Mouse (Mus musculus) gastrocnemius, adult 2 months (tissue): ENCODE measurements around the gene Dnm1. TPM values are rescaled to one million over a fixed set of nuclear protein-coding genes. Genes with fewer than 3 reads are reported as not detected.

Experiments used
- DNase-seq: peaks from one replicate; pipeline ENCODE4 v3.0.0; 2022
- H3K27ac ChIP-seq: fragments of 200-600 bp; 2 replicates; pipeline ENCODE4 v1.8.1; 2022; ENCODE audit warnings: mild to moderate bottlenecking
- H3K4me3 ChIP-seq: fragments of 200-600 bp; 2 replicates; pipeline ENCODE4 v1.8.1; 2022; ENCODE audit warnings: mild to moderate bottlenecking, moderate library complexity
- CTCF ChIP-seq: fragments of 200-600 bp; IDR thresholded peaks from 2 replicates; pipeline ENCODE4 v1.8.1; 2022; ENCODE audit warnings: antibody characterized with exemption, mild to moderate bottlenecking, moderate library complexity
- intact Hi-C: fragments of 180-260 bp; cut with DNase I; formaldehyde crosslinking; loops from one replicate; pipeline ENCODE4 v1.15.1; 2025
- total RNA-seq, 2 experiments: library from RNA; stranded (reverse); gene quantifications; 2 replicates each; pipeline ENCODE4 v1.2.3; 2021

Gene Dnm1
- total RNA-seq, 2 experiments from 2014 or later = 3.7 to 8.2 TPM

GRCm38 (mm10) chr2:32342539-32343350 lies 10.4 kb downstream of the Dnm1 start:
- Histone ChIP-seq H3K27ac (peak overlapping the region; percentile 85), H3K4me3 (no peak overlapping the region)
- intact Hi-C loops = no loop called here
- no peak for TF ChIP-seq CTCF
- DNase-seq = peak; percentile 82

GRCm38 (mm10) chr2:32342039-32342438 lies 11.1 kb downstream of the Dnm1 start:
- peak; percentile 21 for DNase-seq
- Histone ChIP-seq H3K4me3 (no peak overlapping the region), H3K27ac (peak overlapping the region; percentile 85)
- TF ChIP-seq CTCF = no peak
- intact Hi-C loops = no loop called here

GRCm38 (mm10) chr2:32341634-32341939 lies 11.6 kb downstream of the Dnm1 start:
- intact Hi-C loops = no loop called here
- peak overlapping the region; percentile 85 for H3K27ac ChIP-seq
- DNase-seq = peak; percentile 46
- no peak overlapping the region for H3K4me3 ChIP-seq
- no peak for TF ChIP-seq CTCF

GRCm38 (mm10) chr2:32340836-32341633 lies 12.1 kb downstream of the Dnm1 start:
- Histone ChIP-seq H3K27ac (peak overlapping the region; percentile 85), H3K4me3 (no peak overlapping the region)
- DNase-seq = no peak
- intact Hi-C loops = no loop called here
- TF ChIP-seq CTCF = no peak

GRCm38 (mm10) chr2:32339912-32340642 lies 13.1 kb downstream of the Dnm1 start:
- no peak overlapping the region for H3K27ac ChIP-seq
- intact Hi-C loops = no loop called here
- peak; percentile 29 for DNase-seq
- no peak for TF ChIP-seq CTCF
- no peak overlapping the region for H3K4me3 ChIP-seq

GRCm38 (mm10) chr2:32335888-32336287 lies 17.2 kb downstream of the Dnm1 start:
- H3K27ac ChIP-seq = no peak overlapping the region
- TF ChIP-seq CTCF = no peak
- no peak overlapping the region for H3K4me3 ChIP-seq
- DNase-seq = peak; percentile 48
- intact Hi-C loops = no loop called here

GRCm38 (mm10) chr2:32332159-32332558 lies 21.0 kb downstream of the Dnm1 start:
- DNase-seq = no peak
- Histone ChIP-seq H3K4me3 (no peak overlapping the region), H3K27ac (no peak overlapping the region)
- no peak for TF ChIP-seq CTCF
- intact Hi-C loops = no loop called here

GRCm38 (mm10) chr2:32329531-32329930 lies 23.6 kb downstream of the Dnm1 start:
- H3K27ac ChIP-seq = peak overlapping the region; percentile 63
- intact Hi-C loops = no loop called here
- no peak for TF ChIP-seq CTCF
- DNase-seq = peak; percentile 25
- no peak overlapping the region for H3K4me3 ChIP-seq

GRCm38 (mm10) chr2:32328911-32329460 lies 24.2 kb downstream of the Dnm1 start:
- Histone ChIP-seq H3K27ac (peak overlapping the region; percentile 63), H3K4me3 (no peak overlapping the region)
- intact Hi-C loops = no loop called here
- TF ChIP-seq CTCF = no peak
- peak; percentile 21 for DNase-seq

GRCm38 (mm10) chr2:32327200-32327599 lies 25.9 kb downstream of the Dnm1 start:
- no peak overlapping the region for H3K27ac ChIP-seq
- intact Hi-C loops = no loop called here
- H3K4me3 ChIP-seq = no peak overlapping the region
- no peak for TF ChIP-seq CTCF
- peak; percentile 17 for DNase-seq

- TF ChIP-seq CTCF = no peak
- DNase-seq = peak; percentile 38
- H3K4me3 ChIP-seq = no peak overlapping the region
- peak overlapping the region; percentile 63 for H3K27ac ChIP-seq
- intact Hi-C loops = no loop called here
These were observed 27.8 kb downstream of the Dnm1 start for GRCm38 (mm10) chr2:32325342-32325741.

- no peak overlapping the region for H3K4me3 ChIP-seq
- DNase-seq = no peak
- intact Hi-C loops = no loop called here
- TF ChIP-seq CTCF = no peak
- no peak overlapping the region for H3K27ac ChIP-seq
These were observed 28.8 kb downstream of the Dnm1 start for GRCm38 (mm10) chr2:32324322-32324721.
